ENCODE assay signal across 22 mouse cellular contexts in genomic region chr19:55474225-55474624, GRCm38 (mm10).
DNase-seq lines count a peak whose midpoint lies in the region; ATAC-seq and TF ChIP-seq lines count a peak whose summit lies in the region.
"Had no signal": no experiment of that assay in that cellular context is flagged by ENCODE, and none has a peak within 500 bp of the region (broad histone marks: within the 10 kb centered on the region; RNA-seq: fewer than 3 reads in every experiment).

No protein-coding gene starts in this region.

- no peak overlapping the region for H3K4me2 ChIP-seq in forebrain, embryonic 14.5 days (ENCODE audit: low read length)
- no peak overlapping the region for H3K4me2 ChIP-seq in forebrain, embryonic 13.5 days
- no peak overlapping the region for H3K4me2 ChIP-seq in forebrain, postnatal 0 days (ENCODE audit: low read depth)
- no peak overlapping the region for H3K4me2 ChIP-seq in forebrain, embryonic 11.5 days (ENCODE audit: low read depth, low read length, severe bottlenecking)
- H3K4me2 ChIP-seq: embryonic facial prominence, embryonic 13.5 days; embryonic facial prominence, embryonic 15.5 days had no signal

- H3K4me3 ChIP-seq in forebrain, embryonic 14.5 days (ENCODE audit: low read depth, low read length), result no peak overlapping the region
- H3K4me3 ChIP-seq in forebrain, embryonic 13.5 days, result no peak overlapping the region
- no peak overlapping the region for H3K4me3 ChIP-seq in forebrain, postnatal 0 days (ENCODE audit: low read depth, low read length)
- no peak overlapping the region for H3K4me3 ChIP-seq in forebrain, embryonic 11.5 days (ENCODE audit: low read depth, low read length)
- no peak overlapping the region for H3K4me3 ChIP-seq in MEL (ENCODE audit: control insufficient read depth in 1 of 2, insufficient read depth in 1 of 2, low read depth in 2 of 2, low read length in 2 of 2)
- H3K4me3 ChIP-seq in embryonic facial prominence, embryonic 10.5 days, result no peak overlapping the region
- H3K4me3 ChIP-seq: embryonic facial prominence, embryonic 13.5 days; embryonic facial prominence, embryonic 15.5 days; erythroblast, embryonic 14.5 days; forebrain, embryonic 10.5 days; gastrocnemius, adult 2 months had no signal

- H3K9ac ChIP-seq in forebrain, embryonic 14.5 days (ENCODE audit: low read length), result no peak overlapping the region
- H3K9ac ChIP-seq in forebrain, embryonic 13.5 days, result no peak overlapping the region
- no peak overlapping the region for H3K9ac ChIP-seq in forebrain, postnatal 0 days
- no peak overlapping the region for H3K9ac ChIP-seq in forebrain, embryonic 11.5 days (ENCODE audit: low read length)
- no peak overlapping the region for H3K9ac ChIP-seq in MEL (ENCODE audit: control insufficient read depth, low read depth, low read length, poor library complexity, severe bottlenecking)
- H3K9ac ChIP-seq: embryonic facial prominence, embryonic 13.5 days; embryonic facial prominence, embryonic 15.5 days had no signal

- no peaks in the 10 kb centered on the region for H3K79me2 ChIP-seq in MEL (ENCODE audit: control insufficient read depth, insufficient read depth, low read length, poor library complexity)

- no peak overlapping the region for H3K27ac ChIP-seq in forebrain, embryonic 14.5 days (ENCODE audit: low read depth, low read length)
- no peak overlapping the region for H3K27ac ChIP-seq in forebrain, embryonic 13.5 days
- no peak overlapping the region for H3K27ac ChIP-seq in forebrain, postnatal 0 days (ENCODE audit: low read depth, low read length)
- H3K27ac ChIP-seq in forebrain, embryonic 11.5 days (ENCODE audit: low read depth, low read length), result no peak overlapping the region
- no peak overlapping the region for H3K27ac ChIP-seq in MEL (ENCODE audit: control insufficient read depth, low read depth, low read length)
- H3K27ac ChIP-seq in embryonic facial prominence, embryonic 10.5 days (replicated peaks), result no peak overlapping the region
- H3K27ac ChIP-seq: embryonic facial prominence, embryonic 13.5 days; embryonic facial prominence, embryonic 15.5 days; forebrain, embryonic 10.5 days; gastrocnemius, adult 2 months had no signal

- DNase-seq in cerebellum, postnatal 10 days, result peak; percentile 18 to 27
- no peak for DNase-seq in cerebellum, adult 8-10 months
- peak; percentile 43 for DNase-seq in forebrain, embryonic 14.5 days (ENCODE audit: low spot score)
- peak; percentile 32 for DNase-seq in forebrain, postnatal 0 days
- DNase-seq in forebrain, embryonic 11.5 days (ENCODE audit: low spot score), result no peak
- peak; percentile 23 for DNase-seq in MEL (ENCODE audit: low read depth, low spot score)
- DNase-seq in embryonic facial prominence, embryonic 10.5 days (ENCODE audit: low spot score), result no peak
- DNase-seq: adrenal gland, adult 2 months; adrenal gland, postnatal 10 days; adrenal gland, postnatal 25 days; B cell, adult 2 months; cerebellum, adult 11-12 months; cerebellum, adult 9-10 months; gastrocnemius, adult 2 months had no signal

- no peaks in the 10 kb centered on the region for H3K9me3 ChIP-seq in forebrain, embryonic 14.5 days (replicated peaks; ENCODE audit: control insufficient read depth, low read length)
- no peaks in the 10 kb centered on the region for H3K9me3 ChIP-seq in forebrain, embryonic 13.5 days (replicated peaks)
- H3K9me3 ChIP-seq in forebrain, postnatal 0 days (ENCODE audit: low read length), result no peaks in the 10 kb centered on the region
- H3K9me3 ChIP-seq in forebrain, embryonic 11.5 days (ENCODE audit: control insufficient read depth, low read length), result no peaks in the 10 kb centered on the region
- no peaks in the 10 kb centered on the region for H3K9me3 ChIP-seq in MEL (replicated peaks; ENCODE audit: insufficient read depth, low read length)
- no peaks in the 10 kb centered on the region for H3K9me3 ChIP-seq in embryonic facial prominence, embryonic 10.5 days
- H3K9me3 ChIP-seq: embryonic facial prominence, embryonic 13.5 days; embryonic facial prominence, embryonic 15.5 days; forebrain, embryonic 10.5 days; G1E had no signal

- no peaks in the 10 kb centered on the region for H3K27me3 ChIP-seq in forebrain, embryonic 14.5 days (replicated peaks; ENCODE audit: control insufficient read depth, insufficient read depth, low read length)
- H3K27me3 ChIP-seq in forebrain, embryonic 13.5 days, result no peaks in the 10 kb centered on the region
- H3K27me3 ChIP-seq in forebrain, postnatal 0 days (ENCODE audit: insufficient read depth, low read length), result no peaks in the 10 kb centered on the region
- no peaks in the 10 kb centered on the region for H3K27me3 ChIP-seq in forebrain, embryonic 11.5 days (ENCODE audit: control insufficient read depth, insufficient read depth, low read length)
- H3K27me3 ChIP-seq in MEL (ENCODE audit: control insufficient read depth in 1 of 2, insufficient read depth in 2 of 2, low read length in 2 of 2), result no peaks in the 10 kb centered on the region
- H3K27me3 ChIP-seq in embryonic facial prominence, embryonic 10.5 days (replicated peaks; ENCODE audit: low read depth, poor library complexity, severe bottlenecking), result no peaks in the 10 kb centered on the region
- H3K27me3 ChIP-seq: CH12.LX; embryonic facial prominence, embryonic 13.5 days; embryonic facial prominence, embryonic 15.5 days had no signal

- H3K4me1 ChIP-seq in forebrain, embryonic 14.5 days (ENCODE audit: control insufficient read depth, insufficient read depth, low read length), result peaks cover 6% of the 10 kb centered on the region; the same call in 1 of the 2 replicates
- peaks cover 7% of the 10 kb centered on the region for H3K4me1 ChIP-seq in forebrain, embryonic 13.5 days
- H3K4me1 ChIP-seq in forebrain, postnatal 0 days (ENCODE audit: insufficient read depth), result peaks cover 2% of the 10 kb centered on the region; the same call in 1 of the 2 replicates
- H3K4me1 ChIP-seq in forebrain, embryonic 11.5 days (replicated peaks; ENCODE audit: control insufficient read depth, insufficient read depth, low read length), result peaks cover 3% of the 10 kb centered on the region; the same call in 1 of the 2 replicates
- H3K4me1 ChIP-seq in MEL (ENCODE audit: control insufficient read depth in 1 of 2, insufficient read depth in 2 of 2, low read length in 2 of 2), result no peaks in the 10 kb centered on the region
- H3K4me1 ChIP-seq in embryonic facial prominence, embryonic 10.5 days, result peaks cover 31% of the 10 kb centered on the region

- TF ChIP-seq POLR2A in MEL (IDR thresholded peaks at IDR 0.05; ENCODE audit: control insufficient read depth in 1 of 2, insufficient read depth in 1 of 2, low read depth in 1 of 2, low read length in 2 of 2, poor library complexity in 1 of 2), result no peak

- TF ChIP-seq CTCF in forebrain, postnatal 0 days (IDR thresholded peaks at IDR 0.05; ENCODE audit: low read depth), result no peak
- TF ChIP-seq CTCF in MEL (IDR thresholded peaks at IDR 0.05 in 2 of 3, conservative IDR thresholded peaks at IDR 0.05 in 1 of 3; ENCODE audit: control insufficient read depth in 1 of 3, insufficient read depth in 1 of 3, low read depth in 2 of 3, low read length in 3 of 3, poor library complexity in 1 of 3, severe bottlenecking in 1 of 3), result no peak

- no peaks in the 10 kb centered on the region for H3K36me3 ChIP-seq in forebrain, embryonic 14.5 days (ENCODE audit: control insufficient read depth, insufficient read depth, low read length)
- H3K36me3 ChIP-seq in forebrain, embryonic 13.5 days (ENCODE audit: poor library complexity, severe bottlenecking), result no peaks in the 10 kb centered on the region
- H3K36me3 ChIP-seq in forebrain, postnatal 0 days (ENCODE audit: insufficient read depth), result no peaks in the 10 kb centered on the region
- H3K36me3 ChIP-seq in forebrain, embryonic 11.5 days (ENCODE audit: control insufficient read depth, insufficient read depth, low read length), result no peaks in the 10 kb centered on the region
- H3K36me3 ChIP-seq in MEL (ENCODE audit: control insufficient read depth in 1 of 2, insufficient read depth in 2 of 2, low read length in 2 of 2), result peaks cover 0 to 2% of the 10 kb centered on the region in 2 experiments; a peak in 1 of 4 replicates
- H3K36me3 ChIP-seq in embryonic facial prominence, embryonic 10.5 days (replicated peaks), result no peaks in the 10 kb centered on the region
- H3K36me3 ChIP-seq: embryonic facial prominence, embryonic 13.5 days; embryonic facial prominence, embryonic 15.5 days; forebrain, embryonic 10.5 days had no signal

- TF ChIP-seq RAD21 in MEL (IDR thresholded peaks at IDR 0.05; ENCODE audit: low read depth, low read length), result no peak

- 0 out of 2 replicates have a peak, but pooled peaks have one; percentile 44 for ATAC-seq in forebrain, embryonic 14.5 days
- ATAC-seq in forebrain, embryonic 13.5 days, result no peak
- no peak for ATAC-seq in forebrain, postnatal 0 days
- ATAC-seq in forebrain, embryonic 11.5 days (replicated peaks; ENCODE audit: low FRiP score), result no peak
- ATAC-seq: CD4-positive, CD25-positive, alpha-beta regulatory T cell, adult 4 months had no signal

- 72% methylated on average over 5 of the region's 6 CpGs for WGBS in forebrain, embryonic 14.5 days
- 77% methylated on average over 6 of the region's 6 CpGs for WGBS in forebrain, embryonic 13.5 days
- 60% methylated on average over 6 of the region's 6 CpGs for WGBS in forebrain, postnatal 0 days
- WGBS in forebrain, embryonic 11.5 days, result 85% methylated on average over 6 of the region's 6 CpGs
- 80% methylated on average over 6 of the region's 6 CpGs for WGBS in embryonic facial prominence, embryonic 10.5 days

- no peak for TF ChIP-seq EP300 in MEL (IDR thresholded peaks at IDR 0.05; ENCODE audit: low read depth in 1 of 2, low read length in 2 of 2)

TF ChIP-seq in MEL, 35 proteins besides CTCF, POLR2A, EP300 and RAD21:
- no peak for TF ChIP-seq ELF1 (IDR thresholded peaks at IDR 0.05; ENCODE audit: low read depth, low read length)
- TF ChIP-seq RCOR1 (IDR thresholded peaks at IDR 0.05; ENCODE audit: low read depth, low read length), result no peak
- TF ChIP-seq POLR2AphosphoS2 (IDR thresholded peaks at IDR 0.05; ENCODE audit: low read length), result no peak
- TF ChIP-seq MAZ (IDR thresholded peaks at IDR 0.05; ENCODE audit: low read depth, low read length), result no peak
- no peak for TF ChIP-seq BHLHE40 (IDR thresholded peaks at IDR 0.05; ENCODE audit: borderline replicate concordance, low read depth, low read length)
- no peak for TF ChIP-seq SMC3 (IDR thresholded peaks at IDR 0.05; ENCODE audit: low read depth, low read length)
- TF ChIP-seq POLR2AphosphoS5 (IDR thresholded peaks at IDR 0.05; ENCODE audit: borderline replicate concordance, low read depth, low read length), result no peak
- TF ChIP-seq GABPA (IDR thresholded peaks at IDR 0.05; ENCODE audit: low read depth, low read length), result no peak
- no peak for TF ChIP-seq KAT2A (conservative IDR thresholded peaks at IDR 0.05; ENCODE audit: low read depth, low read length)
- no peak for TF ChIP-seq ETS1 (IDR thresholded peaks at IDR 0.05; ENCODE audit: low read depth, low read length)
- TF ChIP-seq MEF2A (IDR thresholded peaks at IDR 0.05; ENCODE audit: extremely low read depth, insufficient replicate concordance, low read depth, low read length, poor library complexity, severe bottlenecking), result no peak
- no peak for TF ChIP-seq NELFE (IDR thresholded peaks at IDR 0.05; ENCODE audit: low read depth, low read length)
- TF ChIP-seq USF2 (IDR thresholded peaks at IDR 0.05; ENCODE audit: borderline replicate concordance in 1 of 2, insufficient read depth in 1 of 2, low read depth in 1 of 2, low read length in 2 of 2), result no peak

Comparison
In these comparisons a context has a peak if more than half of its experiments do, and no peak if none do; other contexts are left out.
1. DNase-seq: peak in cerebellum, postnatal 10 days (2 of 2), forebrain, embryonic 14.5 days (single experiment), forebrain, postnatal 0 days (single experiment) and MEL (single experiment); none in cerebellum, adult 8-10 months (single experiment), forebrain, embryonic 11.5 days (single experiment) and embryonic facial prominence, embryonic 10.5 days (single experiment).